ENCODE assay signal across 10 mouse cellular contexts in the genomic region with DNA sequence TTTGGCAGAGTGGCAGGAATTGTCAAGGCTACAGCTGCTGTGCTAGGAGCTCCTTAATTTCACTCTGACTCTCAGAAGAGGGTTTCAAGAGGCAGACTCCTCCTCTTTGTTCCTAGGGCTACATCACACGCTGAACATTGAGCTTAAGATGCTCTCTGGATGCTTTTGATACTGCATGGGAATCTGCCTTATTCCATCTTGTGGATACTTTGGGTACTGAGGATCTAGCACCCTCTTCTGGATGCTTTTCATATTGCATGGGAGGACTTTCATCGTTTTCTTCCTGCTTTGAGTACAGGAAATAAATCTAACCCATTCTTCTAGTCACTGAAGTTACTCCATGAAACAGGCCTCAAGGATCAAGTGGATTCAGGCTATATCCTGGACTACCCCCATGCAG.
DNase-seq lines count a peak whose midpoint lies in the region; ATAC-seq and TF ChIP-seq lines count a peak whose summit lies in the region.
"Had no signal": no experiment of that assay in that cellular context is flagged by ENCODE, and none has a peak within 500 bp of the region (broad histone marks: within the 10 kb centered on the region; RNA-seq: fewer than 3 reads in every experiment).

No protein-coding gene starts in this region.

- WGBS in heart, adult 2 months: 13% methylated on average over 2 of the region's 2 CpGs
- WGBS in embryonic facial prominence, embryonic 14.5 days: 2% methylated on average over 2 of the region's 2 CpGs
- WGBS in intestine, postnatal 0 days: 5% methylated on average over 2 of the region's 2 CpGs
- 3% methylated on average over 2 of the region's 2 CpGs for WGBS in midbrain, embryonic 13.5 days

- no peaks in the 10 kb centered on the region for H3K27me3 ChIP-seq in heart, adult 2 months (ENCODE audit: control insufficient read depth, insufficient read depth, low read length)
- H3K27me3 ChIP-seq in embryonic facial prominence, embryonic 14.5 days (replicated peaks; ENCODE audit: control insufficient read depth, insufficient read depth, low read length): no peaks in the 10 kb centered on the region
- no peaks in the 10 kb centered on the region for H3K27me3 ChIP-seq in intestine, postnatal 0 days (replicated peaks; ENCODE audit: control insufficient read depth, insufficient read depth, low read length)
- H3K27me3 ChIP-seq in midbrain, embryonic 13.5 days: no peaks in the 10 kb centered on the region
- H3K27me3 ChIP-seq: CH12.LX; liver, embryonic 15.5 days had no signal

- H3K9ac ChIP-seq in heart, adult 2 months (ENCODE audit: low read depth, low read length): no peak overlapping the region
- no peak overlapping the region for H3K9ac ChIP-seq in embryonic facial prominence, embryonic 14.5 days (ENCODE audit: low read depth, low read length)
- no peak overlapping the region for H3K9ac ChIP-seq in intestine, postnatal 0 days (ENCODE audit: low read depth, low read length)
- H3K9ac ChIP-seq in midbrain, embryonic 13.5 days (replicated peaks): no peak overlapping the region
- H3K9ac ChIP-seq: liver, embryonic 15.5 days had no signal

- no peak overlapping the region for H3K27ac ChIP-seq in heart, adult 2 months
- H3K27ac ChIP-seq in embryonic facial prominence, embryonic 14.5 days (replicated peaks; ENCODE audit: low read depth, low read length): no peak overlapping the region
- H3K27ac ChIP-seq in intestine, postnatal 0 days (ENCODE audit: low read depth, low read length): no peak overlapping the region
- no peak overlapping the region for H3K27ac ChIP-seq in midbrain, embryonic 13.5 days
- H3K27ac ChIP-seq: liver, embryonic 15.5 days had no signal

- no peaks in the 10 kb centered on the region for H3K79me2 ChIP-seq in heart, adult 2 months (replicated peaks; ENCODE audit: control insufficient read depth, insufficient read depth, low read length)

- no peak for TF ChIP-seq EP300 in heart, adult 2 months (IDR thresholded peaks at IDR 0.05; ENCODE audit: insufficient read depth, low read depth, low read length)

- ATAC-seq in embryonic facial prominence, embryonic 14.5 days (ENCODE audit: low read depth): peak; percentile 47; the same call in 1 of the 2 replicates
- ATAC-seq in intestine, postnatal 0 days: no peak
- ATAC-seq in midbrain, embryonic 13.5 days: peak; percentile 82

- no peak overlapping the region for H3K4me3 ChIP-seq in heart, adult 2 months
- H3K4me3 ChIP-seq in embryonic facial prominence, embryonic 14.5 days (ENCODE audit: low read depth, low read length): no peak overlapping the region
- no peak overlapping the region for H3K4me3 ChIP-seq in intestine, postnatal 0 days (ENCODE audit: low read depth, low read length)
- H3K4me3 ChIP-seq in midbrain, embryonic 13.5 days (replicated peaks): no peak overlapping the region
- H3K4me3 ChIP-seq: liver, embryonic 15.5 days had no signal

- H3K9me3 ChIP-seq in embryonic facial prominence, embryonic 14.5 days (ENCODE audit: control insufficient read depth, low read length): no peaks in the 10 kb centered on the region
- H3K9me3 ChIP-seq in intestine, postnatal 0 days (ENCODE audit: control insufficient read depth): no peaks in the 10 kb centered on the region
- H3K9me3 ChIP-seq in midbrain, embryonic 13.5 days: no peaks in the 10 kb centered on the region
- H3K9me3 ChIP-seq: liver, embryonic 15.5 days had no signal

- TF ChIP-seq CTCF in heart, adult 2 months (IDR thresholded peaks at IDR 0.05): peak; percentile 61
- peak; percentile 94 for TF ChIP-seq CTCF in intestine, postnatal 0 days (IDR thresholded peaks at IDR 0.05; ENCODE audit: low read depth)

- H3K36me3 ChIP-seq in heart, adult 2 months (ENCODE audit: control insufficient read depth, insufficient read depth, low read length): no peaks in the 10 kb centered on the region
- no peaks in the 10 kb centered on the region for H3K36me3 ChIP-seq in embryonic facial prominence, embryonic 14.5 days (ENCODE audit: control insufficient read depth, insufficient read depth, low read length)
- no peaks in the 10 kb centered on the region for H3K36me3 ChIP-seq in intestine, postnatal 0 days (ENCODE audit: control insufficient read depth, insufficient read depth)
- H3K36me3 ChIP-seq in midbrain, embryonic 13.5 days: no peaks in the 10 kb centered on the region
- H3K36me3 ChIP-seq: liver, embryonic 15.5 days had no signal

- no peak for DNase-seq in heart, adult 2 months
- DNase-seq in heart, postnatal 25 days (ENCODE audit: low spot score): no peak
- peak; percentile 50 for DNase-seq in Muller cell, postnatal 12 days (ENCODE audit: inconsistent ontology term)
- DNase-seq in embryonic facial prominence, embryonic 14.5 days (ENCODE audit: low spot score): peak; percentile 72
- no peak for DNase-seq in gastrocnemius, postnatal 36 days
- DNase-seq in thymus, postnatal 10 days (ENCODE audit: low spot score in 2 of 2): no peak

- no peaks in the 10 kb centered on the region for H3K4me1 ChIP-seq in heart, adult 2 months (ENCODE audit: control insufficient read depth, insufficient read depth, low read length)
- H3K4me1 ChIP-seq in embryonic facial prominence, embryonic 14.5 days (ENCODE audit: control insufficient read depth, insufficient read depth, low read length): no peaks in the 10 kb centered on the region
- H3K4me1 ChIP-seq in intestine, postnatal 0 days (replicated peaks; ENCODE audit: control insufficient read depth, insufficient read depth, low read length): no peaks in the 10 kb centered on the region
- no peaks in the 10 kb centered on the region for H3K4me1 ChIP-seq in midbrain, embryonic 13.5 days (replicated peaks)
- H3K4me1 ChIP-seq: liver, embryonic 15.5 days had no signal

- TF ChIP-seq POLR2A in heart, adult 2 months (IDR thresholded peaks at IDR 0.05; ENCODE audit: insufficient read depth, low read depth, low read length): no peak

- intact Hi-C loops in heart, adult 2 months (cut with DNase I): no loop called here
- intact Hi-C loops in heart, postnatal 25 days (cut with DNase I): loop anchor here (2.0 to 5.0 kb wide), 2 partner anchors 516 to 718 kb away; partner anchors contain the start of gene Dsel
- intact Hi-C loops in gastrocnemius, postnatal 36 days (cut with DNase I): no loop called here

- H3K4me2 ChIP-seq in embryonic facial prominence, embryonic 14.5 days (ENCODE audit: low read depth, low read length): no peak overlapping the region
- no peak overlapping the region for H3K4me2 ChIP-seq in intestine, postnatal 0 days (replicated peaks; ENCODE audit: low read depth)
- H3K4me2 ChIP-seq in midbrain, embryonic 13.5 days (replicated peaks): no peak overlapping the region
- H3K4me2 ChIP-seq: liver, embryonic 15.5 days had no signal

Comparison
In these comparisons a context has a peak if more than half of its experiments do, and no peak if none do; other contexts are left out.
1. DNase-seq: peak in Muller cell, postnatal 12 days (single experiment) and embryonic facial prominence, embryonic 14.5 days (single experiment); none in heart, adult 2 months (0 of 2), heart, postnatal 25 days (single experiment), gastrocnemius, postnatal 36 days (0 of 2) and thymus, postnatal 10 days (0 of 2).